Mouse (Mus musculus): ENCODE measurements around the gene Hoxa6.

- TF ChIP-seq CTCF (IDR thresholded peaks at IDR 0.05; ENCODE audit: extremely low read depth, insufficient read length, insufficient replicate concordance, low read depth, low read length): no peak
- no peak for TF ChIP-seq POLR2A (IDR thresholded peaks at IDR 0.05; ENCODE audit: low read depth, low read length)
These were observed 32.7 kb downstream of the Hoxa6 start for GRCm38 (mm10) chr6:52175864-52176263.
